Mouse (Mus musculus) lung, embryonic 15.5 days (tissue): Measurements from ENCODE around the gene Uchl4. TPM values are rescaled to one million over a fixed set of nuclear protein-coding genes. Genes with fewer than 3 reads are reported as not detected.
A peak's percentile ranks its signal among the peaks of the same experiment; 100 is the strongest.

ENCODE experiments used
- ATAC-seq: fragments of 200-750 bp; cut with Nextera tagmentation; 2 replicates; pipeline ENCODE4 v1.8.0; 2017; ENCODE audit warnings: moderate number of reproducible peaks, borderline replicate concordance; ENCODE audit not compliant: low FRiP score, low TSS enrichment; ENCODE audit errors: extremely low read depth
- H3K27ac ChIP-seq: fragments of 300-500 bp; sonication (generic); 2 replicates; pipeline ENCODE4 v1.5.1; 2015; ENCODE audit warnings: moderate library complexity, mild to moderate bottlenecking, inconsistent platforms
- H3K27me3 ChIP-seq: fragments of 300-500 bp; sonication (generic); 2 replicates; pipeline ENCODE4 v1.6.1; 2015; ENCODE audit warnings: inconsistent platforms
- H3K36me3 ChIP-seq: fragments of 300-500 bp; sonication (generic); 2 replicates; pipeline ENCODE4 v1.6.1; 2015; ENCODE audit warnings: inconsistent platforms
- H3K4me1 ChIP-seq: fragments of 300-500 bp; sonication (generic); 2 replicates; pipeline ENCODE4 v1.6.1; 2015; ENCODE audit warnings: inconsistent platforms
- H3K4me2 ChIP-seq: fragments of 300-500 bp; sonication (generic); 2 replicates; pipeline ENCODE4 v1.6.1; 2015; ENCODE audit warnings: inconsistent platforms, mild to moderate bottlenecking, moderate library complexity
- H3K4me3 ChIP-seq: fragments of 300-500 bp; sonication (generic); 2 replicates; pipeline ENCODE4 v1.5.1; 2015; ENCODE audit warnings: mild to moderate bottlenecking, inconsistent platforms
- H3K9ac ChIP-seq: fragments of 300-500 bp; sonication (generic); 2 replicates; pipeline ENCODE4 v1.6.1; 2015; ENCODE audit warnings: inconsistent platforms
- H3K9me3 ChIP-seq: fragments of 300-500 bp; sonication (generic); 2 replicates; pipeline ENCODE4 v1.6.1; 2016; ENCODE audit warnings: inconsistent platforms
- WGBS: fragments of 180-500 bp; shearing (Covaris S2); methylation state at CpG from one replicate; pipeline ENCODE4 v1.1.7; 2015; 5-methylcytosine and 5-hydroxymethylcytosine counted together
- polyA plus RNA-seq: library from polyadenylated mRNA; unstranded; fragments of >200 nt; fragmentation: Nextera tagmentation; extraction: Ambion mirVana; gene quantifications from 2 replicates; pipeline ENCODE4 v1.2.1, GENCODE M21; 2015

The Uchl4 gene
- polyA plus RNA-seq, 1 experiment from 2014 or later = 2.4 TPM

- H3K4me3 ChIP-seq = no peak overlapping the region
- H3K4me2 ChIP-seq = peak overlapping the region; percentile 11; the same call in 1 of the 2 replicates
- ATAC-seq = peak; percentile 75; the same call in 1 of the 2 replicates
- H3K9ac ChIP-seq = no peak overlapping the region
- H3K27ac ChIP-seq = peak overlapping the region; percentile 73
- H3K36me3 ChIP-seq = no peaks in the 10 kb centered on the region
- H3K9me3 ChIP-seq = no peaks in the 10 kb centered on the region
- H3K4me1 ChIP-seq = peaks cover 41% of the 10 kb centered on the region
- 30% methylated on average over 9 of the region's 9 CpGs for WGBS
- no peaks in the 10 kb centered on the region for H3K27me3 ChIP-seq
These were observed 2.6 kb upstream of the Uchl4 start for GRCm38 (mm10) chr9:64232257-64232957.

GRCm38 (mm10) chr9:64233656-64234055, 1.3 kb upstream of the Uchl4 start:
- no peak overlapping the region for H3K4me2 ChIP-seq
- no peak overlapping the region for H3K9ac ChIP-seq
- no peaks in the 10 kb centered on the region for H3K36me3 ChIP-seq
- H3K9me3 ChIP-seq = no peaks in the 10 kb centered on the region
- peaks cover 38% of the 10 kb centered on the region for H3K4me1 ChIP-seq
- 29% methylated on average over 5 of the region's 5 CpGs for WGBS
- H3K4me3 ChIP-seq = no peak overlapping the region
- peak; percentile 84 for ATAC-seq
- no peaks in the 10 kb centered on the region for H3K27me3 ChIP-seq
- peak overlapping the region; percentile 58 for H3K27ac ChIP-seq

- no peaks in the 10 kb centered on the region for H3K36me3 ChIP-seq
- H3K4me3 ChIP-seq = no peak overlapping the region
- peaks cover 45% of the 10 kb centered on the region for H3K4me1 ChIP-seq
- H3K4me2 ChIP-seq = no peak overlapping the region
- no peak overlapping the region for H3K9ac ChIP-seq
- no peak overlapping the region for H3K27ac ChIP-seq
- no peak for ATAC-seq
- 97% methylated on average over 7 of the region's 7 CpGs for WGBS
- H3K27me3 ChIP-seq = no peaks in the 10 kb centered on the region
- no peaks in the 10 kb centered on the region for H3K9me3 ChIP-seq
These were observed 1.1 kb downstream of the Uchl4 start for GRCm38 (mm10) chr9:64236056-64236455.

GRCm38 (mm10) chr9:64240116-64240515, 5.1 kb downstream of the Uchl4 start:
- no peak overlapping the region for H3K9ac ChIP-seq
- 39% methylated on average over 2 of the region's 2 CpGs for WGBS
- no peaks in the 10 kb centered on the region for H3K9me3 ChIP-seq
- no peak overlapping the region for H3K4me3 ChIP-seq
- no peak for ATAC-seq
- peaks cover 21% of the 10 kb centered on the region for H3K4me1 ChIP-seq
- no peaks in the 10 kb centered on the region for H3K36me3 ChIP-seq
- peak overlapping the region; percentile 13; the same call in 1 of the 2 replicates for H3K4me2 ChIP-seq
- no peaks in the 10 kb centered on the region for H3K27me3 ChIP-seq
- H3K27ac ChIP-seq = no peak overlapping the region

GRCm38 (mm10) chr9:64240681-64241080, 5.7 kb downstream of the Uchl4 start:
- no peak for ATAC-seq
- Histone ChIP-seq H3K4me3 (no peak overlapping the region), H3K27me3 (no peaks in the 10 kb centered on the region), H3K9me3 (no peaks in the 10 kb centered on the region), H3K36me3 (no peaks in the 10 kb centered on the region), H3K4me2 (peak overlapping the region; percentile 13; the same call in 1 of the 2 replicates), H3K9ac (no peak overlapping the region), H3K4me1 (peaks cover 21% of the 10 kb centered on the region), H3K27ac (no peak overlapping the region)
- 28% methylated on average over 8 of the region's 8 CpGs for WGBS

- H3K9me3 ChIP-seq = no peaks in the 10 kb centered on the region
- H3K36me3 ChIP-seq = no peaks in the 10 kb centered on the region
- H3K4me3 ChIP-seq = no peak overlapping the region
- WGBS = 57% methylated on average over 6 of the region's 6 CpGs
- ATAC-seq = no peak
- H3K9ac ChIP-seq = no peak overlapping the region
- H3K4me1 ChIP-seq = peaks cover 21% of the 10 kb centered on the region
- H3K4me2 ChIP-seq = no peak overlapping the region
- H3K27ac ChIP-seq = no peak overlapping the region
- no peaks in the 10 kb centered on the region for H3K27me3 ChIP-seq
These were observed 7.4 kb downstream of the Uchl4 start for GRCm38 (mm10) chr9:64242381-64242831.

GRCm38 (mm10) chr9:64249371-64249770, 14.4 kb downstream of the Uchl4 start:
- ATAC-seq = no peak
- 89% methylated on average over 1 of the region's 1 CpGs for WGBS
- Histone ChIP-seq H3K36me3 (no peaks in the 10 kb centered on the region), H3K9me3 (no peaks in the 10 kb centered on the region), H3K27me3 (no peaks in the 10 kb centered on the region), H3K4me2 (no peak overlapping the region), H3K9ac (no peak overlapping the region), H3K27ac (no peak overlapping the region), H3K4me3 (no peak overlapping the region), H3K4me1 (peaks cover 15% of the 10 kb centered on the region)

GRCm38 (mm10) chr9:64250111-64250730, 15.2 kb downstream of the Uchl4 start:
- peaks cover 15% of the 10 kb centered on the region for H3K4me1 ChIP-seq
- H3K9ac ChIP-seq = no peak overlapping the region
- no peak overlapping the region for H3K27ac ChIP-seq
- H3K36me3 ChIP-seq = no peaks in the 10 kb centered on the region
- ATAC-seq = no peak
- no peak overlapping the region for H3K4me2 ChIP-seq
- H3K27me3 ChIP-seq = no peaks in the 10 kb centered on the region
- H3K9me3 ChIP-seq = no peaks in the 10 kb centered on the region
- no peak overlapping the region for H3K4me3 ChIP-seq

- H3K9ac ChIP-seq = peak overlapping the region; percentile 92
- peak overlapping the region; percentile 73 for H3K4me2 ChIP-seq
- H3K4me1 ChIP-seq = peaks cover 15% of the 10 kb centered on the region
- peak overlapping the region; percentile 94 for H3K4me3 ChIP-seq
- under 1% methylated on average over 16 of the region's 16 CpGs for WGBS
- H3K27ac ChIP-seq = peak overlapping the region; percentile 95
- no peaks in the 10 kb centered on the region for H3K9me3 ChIP-seq
- no peaks in the 10 kb centered on the region for H3K36me3 ChIP-seq
- H3K27me3 ChIP-seq = no peaks in the 10 kb centered on the region
- ATAC-seq = no peak
These were observed 17.6 kb downstream of the Uchl4 start for GRCm38 (mm10) chr9:64252591-64253020.

GRCm38 (mm10) chr9:64253021-64253904, 18.3 kb downstream of the Uchl4 start, which contains the start of gene Map2k1:
Map2k1 (minus strand) TSS chr9:64253631.
- Histone ChIP-seq H3K4me1 (peaks cover 15% of the 10 kb centered on the region), H3K27me3 (no peaks in the 10 kb centered on the region), H3K9ac (peak within 1 kb of the TSS; percentile 92), H3K4me3 (peak within 1 kb of the TSS; percentile 94), H3K4me2 (peak within 1 kb of the TSS; percentile 73), H3K36me3 (no peaks in the 10 kb centered on the region), H3K27ac (peak within 1 kb of the TSS; percentile 95), H3K9me3 (no peaks in the 10 kb centered on the region)
- WGBS = under 1% methylated on average over 87 of the region's 89 CpGs
- peak; percentile 99 for ATAC-seq

- H3K27ac ChIP-seq = no peak overlapping the region
- no peak overlapping the region for H3K9ac ChIP-seq
- no peak overlapping the region for H3K4me2 ChIP-seq
- H3K4me1 ChIP-seq = peaks cover 15% of the 10 kb centered on the region
- 61% methylated on average over 3 of the region's 3 CpGs for WGBS
- H3K36me3 ChIP-seq = no peaks in the 10 kb centered on the region
- H3K27me3 ChIP-seq = no peaks in the 10 kb centered on the region
- H3K4me3 ChIP-seq = no peak overlapping the region
- no peak for ATAC-seq
- no peaks in the 10 kb centered on the region for H3K9me3 ChIP-seq
These were observed 20.4 kb downstream of the Uchl4 start for GRCm38 (mm10) chr9:64255422-64255821.
